In genomic region chr10:5288262-5288661, GRCm38 (mm10) we compare ENCODE assay signal across 10 mouse cellular contexts.
DNase-seq lines count a peak whose midpoint lies in the region; ATAC-seq and TF ChIP-seq lines count a peak whose summit lies in the region.
"Had no signal": no experiment of that assay in that cellular context is flagged by ENCODE, and none has a peak within 500 bp of the region (broad histone marks: within the 10 kb centered on the region; RNA-seq: fewer than 3 reads in every experiment).

No protein-coding gene starts in this region.

- no peaks in the 10 kb centered on the region for H3K9me3 ChIP-seq in heart, embryonic 14.5 days (ENCODE audit: control insufficient read depth, low read length)
- H3K9me3 ChIP-seq in lung, postnatal 0 days (ENCODE audit: low read length), result no peaks in the 10 kb centered on the region
- H3K9me3 ChIP-seq in hindbrain, embryonic 14.5 days (ENCODE audit: control insufficient read depth, low read length), result no peaks in the 10 kb centered on the region

- no peak for DNase-seq in heart, adult 2 months
- no peak for DNase-seq in heart, postnatal 4 days
- DNase-seq in MN1 (ENCODE audit: low spot score), result peak; percentile 42
- DNase-seq in lung, postnatal 0 days (ENCODE audit: low spot score), result peak; percentile 86
- no peak for DNase-seq in ovary, postnatal 36 days (ENCODE audit: low spot score)
- no peak for DNase-seq in left cerebral cortex, postnatal 25 days (ENCODE audit: low spot score in 2 of 2)
- no peak for DNase-seq in hindbrain, embryonic 14.5 days (ENCODE audit: low spot score)
- DNase-seq: cerebellum, adult 9-11 months had no signal

- H3K4me1 ChIP-seq in heart, adult 2 months (ENCODE audit: control insufficient read depth, insufficient read depth, low read length), result no peaks in the 10 kb centered on the region; the same call in 1 of the 2 replicates
- H3K4me1 ChIP-seq in heart, embryonic 14.5 days (ENCODE audit: control insufficient read depth in 2 of 2, insufficient read depth in 2 of 2, low read length in 2 of 2), result peaks cover 0 to 3% of the 10 kb centered on the region in 2 experiments; a peak in 1 of 4 replicates
- no peaks in the 10 kb centered on the region for H3K4me1 ChIP-seq in lung, postnatal 0 days (ENCODE audit: insufficient read depth, low read depth, low read length)
- H3K4me1 ChIP-seq in hindbrain, embryonic 14.5 days (replicated peaks; ENCODE audit: control insufficient read depth, insufficient read depth, low read length), result 0 out of 2 replicates have a peak, but pooled peaks cover 4% of the 10 kb centered on the region

- WGBS in heart, adult 2 months, result 11% methylated on average over 6 of the region's 6 CpGs
- WGBS in heart, embryonic 14.5 days, result 18% methylated on average over 6 of the region's 6 CpGs
- 14% methylated on average over 6 of the region's 6 CpGs for WGBS in lung, postnatal 0 days
- 70% methylated on average over 6 of the region's 6 CpGs for WGBS in hindbrain, embryonic 14.5 days

- peak overlapping the region; percentile 49 for H3K4me3 ChIP-seq in heart, adult 2 months
- peak overlapping the region; percentile 39 to 48 for H3K4me3 ChIP-seq in heart, embryonic 14.5 days (ENCODE audit: control insufficient read depth in 1 of 2, insufficient read depth in 1 of 2, low read depth in 1 of 2, low read length in 2 of 2)
- peak overlapping the region; percentile 30 for H3K4me3 ChIP-seq in lung, postnatal 0 days (ENCODE audit: low read depth, low read length)
- no peak overlapping the region for H3K4me3 ChIP-seq in hindbrain, embryonic 14.5 days (replicated peaks; ENCODE audit: low read length)

- intact Hi-C loops in heart, adult 2 months (cut with DNase I), result no loop called here
- intact Hi-C loops in left cerebral cortex, postnatal 25 days (cut with DNase I), result no loop called here

- no peaks in the 10 kb centered on the region for H3K27me3 ChIP-seq in heart, adult 2 months (ENCODE audit: control insufficient read depth, insufficient read depth, low read length)
- H3K27me3 ChIP-seq in heart, embryonic 14.5 days (ENCODE audit: control insufficient read depth, insufficient read depth, low read length), result no peaks in the 10 kb centered on the region
- H3K27me3 ChIP-seq in lung, postnatal 0 days (replicated peaks; ENCODE audit: insufficient read depth, low read length), result no peaks in the 10 kb centered on the region
- H3K27me3 ChIP-seq in hindbrain, embryonic 14.5 days (ENCODE audit: control insufficient read depth, insufficient read depth, low read length), result no peaks in the 10 kb centered on the region

- no peak for ATAC-seq in heart, embryonic 14.5 days (ENCODE audit: insufficient number of reproducible peaks, insufficient read depth, low FRiP score, low read depth)
- peak; percentile 70 for ATAC-seq in lung, postnatal 0 days
- no peak for ATAC-seq in hindbrain, embryonic 14.5 days (ENCODE audit: low FRiP score)
- ATAC-seq: CD4-positive, CD25-positive, alpha-beta regulatory T cell, adult 4 months had no signal

- H3K27ac ChIP-seq in heart, adult 2 months, result peak overlapping the region; percentile 89
- H3K27ac ChIP-seq in heart, embryonic 14.5 days (replicated peaks in 1 of 2; ENCODE audit: control insufficient read depth in 1 of 2, insufficient read depth in 1 of 2, low read depth in 2 of 2, low read length in 2 of 2), result peak overlapping the region; percentile 83 to 97
- H3K27ac ChIP-seq in lung, postnatal 0 days (ENCODE audit: low read length), result peak overlapping the region; percentile 85; the same call in 1 of the 2 replicates
- H3K27ac ChIP-seq in hindbrain, embryonic 14.5 days, result no peak overlapping the region

- no peak for TF ChIP-seq POLR2A in heart, adult 2 months (IDR thresholded peaks at IDR 0.05; ENCODE audit: insufficient read depth, low read depth, low read length)

- H3K79me2 ChIP-seq in heart, adult 2 months (replicated peaks; ENCODE audit: control insufficient read depth, insufficient read depth, low read length), result no peaks in the 10 kb centered on the region

- peak overlapping the region; percentile 65; the same call in 1 of the 2 replicates for H3K9ac ChIP-seq in heart, adult 2 months (ENCODE audit: low read depth, low read length)
- peak overlapping the region; percentile 79 for H3K9ac ChIP-seq in heart, embryonic 14.5 days (ENCODE audit: low read length)
- H3K9ac ChIP-seq in lung, postnatal 0 days (replicated peaks; ENCODE audit: low read depth), result no peak overlapping the region
- no peak overlapping the region for H3K9ac ChIP-seq in hindbrain, embryonic 14.5 days

- peak overlapping the region; percentile 70 for H3K4me2 ChIP-seq in heart, embryonic 14.5 days (ENCODE audit: low read length)
- peak overlapping the region; percentile 46; the same call in 1 of the 2 replicates for H3K4me2 ChIP-seq in lung, postnatal 0 days (replicated peaks; ENCODE audit: low read depth, low read length)
- no peak overlapping the region; the same call in 1 of the 2 replicates for H3K4me2 ChIP-seq in hindbrain, embryonic 14.5 days (replicated peaks)

- TF ChIP-seq EP300 in heart, adult 2 months (IDR thresholded peaks at IDR 0.05; ENCODE audit: insufficient read depth, low read depth, low read length), result no peak
- TF ChIP-seq EP300 in lung, postnatal 0 days (IDR thresholded peaks at IDR 0.05), result 0 out of 2 replicates have a peak, but pooled peaks have one; percentile 58

- peaks cover 2% of the 10 kb centered on the region for H3K36me3 ChIP-seq in heart, adult 2 months (ENCODE audit: control insufficient read depth, insufficient read depth, low read length)
- H3K36me3 ChIP-seq in heart, embryonic 14.5 days (ENCODE audit: control insufficient read depth, insufficient read depth, low read length), result no peaks in the 10 kb centered on the region
- no peaks in the 10 kb centered on the region for H3K36me3 ChIP-seq in lung, postnatal 0 days (ENCODE audit: insufficient read depth, low read length)
- H3K36me3 ChIP-seq in hindbrain, embryonic 14.5 days (replicated peaks; ENCODE audit: control insufficient read depth, insufficient read depth), result no peaks in the 10 kb centered on the region

- TF ChIP-seq CTCF in heart, adult 2 months (IDR thresholded peaks at IDR 0.05), result no peak
- TF ChIP-seq CTCF in lung, postnatal 0 days (IDR thresholded peaks at IDR 0.05), result no peak

Comparison
In these comparisons a context has a peak if more than half of its experiments do, and no peak if none do; other contexts are left out.
1. DNase-seq: peak in MN1 (single experiment) and lung, postnatal 0 days (single experiment); none in heart, adult 2 months (0 of 2), heart, postnatal 4 days (single experiment), ovary, postnatal 36 days (single experiment), left cerebral cortex, postnatal 25 days (0 of 2) and hindbrain, embryonic 14.5 days (single experiment).
2. H3K9ac ChIP-seq: peak in heart, adult 2 months (single experiment) and heart, embryonic 14.5 days (single experiment); none in lung, postnatal 0 days (single experiment) and hindbrain, embryonic 14.5 days (single experiment).